Mouse (Mus musculus): ENCODE measurements around the gene Card9. TPM values are rescaled to one million over a fixed set of nuclear protein-coding genes. Genes with fewer than 3 reads are reported as not detected.

The Card9 gene
- total RNA-seq, 2 experiments from 2014 or later: 27.3 to 121 TPM

DNA sequence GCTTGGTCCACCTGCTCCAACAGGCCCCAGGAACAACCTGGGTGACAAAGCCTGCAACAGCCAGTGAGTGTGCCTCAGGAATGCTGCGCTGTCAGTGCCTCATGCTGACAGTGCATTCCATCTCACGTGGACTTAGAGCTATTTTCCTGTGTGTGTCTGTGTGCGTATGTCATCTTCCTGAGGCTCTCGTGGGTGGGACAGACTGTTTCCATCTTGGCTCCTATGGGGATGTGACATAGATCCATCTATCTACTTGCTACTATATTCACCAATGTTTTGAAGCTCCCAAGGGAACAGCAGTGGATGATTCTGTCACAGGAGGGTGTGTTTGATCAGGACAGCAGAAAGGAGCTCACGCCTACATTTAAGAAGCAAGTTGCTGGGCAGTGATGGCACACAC is 48.8 kb downstream of the Card9 start:
- no peak for ATAC-seq (replicated peaks; ENCODE audit: poor library complexity)

DNA sequence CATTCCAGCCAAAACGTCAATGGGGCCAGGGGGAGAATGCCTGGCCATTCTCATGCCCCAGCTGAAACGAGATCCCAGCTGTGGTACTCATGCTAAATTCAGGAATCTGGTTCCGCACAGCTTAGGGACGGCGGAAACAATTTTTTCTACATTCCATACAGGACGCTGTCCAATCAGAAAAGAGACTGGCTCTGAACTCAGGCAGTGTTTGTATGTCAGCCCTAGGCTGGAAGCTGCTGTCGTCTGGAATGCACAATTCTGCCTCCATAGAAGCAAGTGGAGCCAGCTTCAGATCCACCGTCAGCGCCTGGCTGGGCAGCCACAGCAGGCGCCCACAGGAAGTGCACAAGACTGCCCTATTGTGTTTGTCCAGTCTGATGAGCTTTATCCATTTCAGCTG is 51.0 kb downstream of the Card9 start:
- no peak for ATAC-seq (replicated peaks; ENCODE audit: poor library complexity)

DNA sequence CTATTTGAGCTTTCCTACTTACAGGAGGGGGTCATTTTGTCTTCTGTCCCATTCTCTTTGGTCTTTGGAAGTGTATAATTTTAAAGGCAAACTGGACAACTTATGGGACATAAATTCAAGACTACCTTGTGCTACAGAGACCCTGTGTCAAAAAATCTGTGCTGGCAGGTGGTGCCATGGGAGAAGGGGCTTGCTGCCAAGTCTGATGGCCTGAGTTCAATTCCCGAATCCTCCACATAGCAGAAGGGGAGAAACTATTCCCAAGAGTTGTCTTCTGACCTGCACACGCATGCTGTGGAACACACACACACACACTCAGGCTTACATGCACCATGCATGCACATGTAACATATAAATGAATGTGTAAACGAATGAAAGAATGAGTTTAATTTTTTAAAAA is 54.0 kb downstream of the Card9 start:
- no peak for ATAC-seq (replicated peaks; ENCODE audit: poor library complexity)

DNA sequence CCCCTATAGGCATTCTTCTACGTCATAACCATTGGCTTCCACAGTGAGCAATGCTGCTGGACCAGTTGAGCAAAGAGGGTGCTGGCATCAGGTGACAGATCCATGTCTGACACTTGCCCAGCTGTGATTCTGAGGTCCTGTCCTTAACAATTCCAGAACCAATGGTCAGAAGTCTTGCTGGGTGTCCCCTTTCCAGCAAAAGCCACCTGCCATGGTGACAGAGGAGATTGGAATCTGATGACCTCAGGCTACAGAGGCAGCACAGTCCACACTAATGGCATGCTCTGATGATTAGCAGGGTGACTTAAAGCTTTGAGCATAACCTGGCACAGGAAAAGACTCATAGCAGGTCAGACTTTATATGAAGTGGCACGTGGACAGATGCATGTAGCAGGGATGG is 55.2 kb downstream of the Card9 start:
- no peak for ATAC-seq (replicated peaks; ENCODE audit: poor library complexity)

DNA sequence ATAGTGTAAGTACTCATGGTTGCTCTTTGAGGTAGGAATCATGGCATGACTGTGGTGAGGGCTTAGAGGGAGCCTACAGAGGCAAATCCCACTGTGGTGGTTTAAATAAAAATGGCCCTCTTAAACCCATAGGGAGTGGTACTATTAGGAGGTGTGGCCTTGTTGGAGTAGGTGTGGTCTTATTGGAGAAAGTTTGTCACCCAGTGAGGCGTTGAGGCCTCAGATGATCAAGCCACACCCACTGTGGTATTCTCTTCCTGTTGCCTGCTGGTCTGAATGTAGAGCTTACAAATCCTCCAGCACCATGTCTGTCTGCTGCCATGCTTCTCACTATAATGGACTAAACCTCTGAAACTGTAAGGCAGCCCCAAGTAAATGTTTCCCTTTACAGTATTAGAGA is 56.0 kb downstream of the Card9 start:
- ATAC-seq (replicated peaks; ENCODE audit: poor library complexity): no peak

Other genes starting within 250 kb of the Card9 start
- gene Nacc2, start 237.7 kb downstream of the Card9 start, total RNA-seq (2015): 1.1 and 1.2 TPM in 2 replicates
- gene Nacc2, start 237.7 kb downstream of the Card9 start, total RNA-seq (2017): 0.67 and 1.2 TPM in 2 replicates
- not detected in 2 replicates for gene Lhx3, start 152.6 kb downstream of the Card9 start, total RNA-seq (2015)
- gene Lhx3, start 152.6 kb downstream of the Card9 start, total RNA-seq (2017): not detected in 2 replicates
- 6.9 and 10.3 TPM in 2 replicates for gene Qsox2, start 123.4 kb downstream of the Card9 start, total RNA-seq (2015)
- gene Qsox2, start 123.4 kb downstream of the Card9 start, total RNA-seq (2017): 5.3 and 5.9 TPM in 2 replicates
- gene Ccdc187, start 66.4 kb downstream of the Card9 start, total RNA-seq (2015): not detected in 2 replicates
- gene Ccdc187, start 66.4 kb downstream of the Card9 start, total RNA-seq (2017): not detected in 2 replicates
- gene Gpsm1, start 45.4 kb downstream of the Card9 start, total RNA-seq (2015): 6.7 and 7.1 TPM in 2 replicates
- gene Gpsm1, start 45.4 kb downstream of the Card9 start, total RNA-seq (2017): 7.4 and 11.9 TPM in 2 replicates
- gene Dnlz, start 8.8 kb downstream of the Card9 start, total RNA-seq (2015): 6.4 and 6.8 TPM in 2 replicates
- gene Dnlz, start 8.8 kb downstream of the Card9 start, total RNA-seq (2017): 5.8 and 6.9 TPM in 2 replicates
- 15.6 and 23.2 TPM in 2 replicates for gene Snapc4, start 19.7 kb upstream of the Card9 start, total RNA-seq (2015)
- 35.6 and 41.8 TPM in 2 replicates for gene Snapc4, start 19.7 kb upstream of the Card9 start, total RNA-seq (2017)
- gene Entr1, start 28.4 kb upstream of the Card9 start, total RNA-seq (2015): 44.4 and 53.5 TPM in 2 replicates
- 33.6 and 37.9 TPM in 2 replicates for gene Entr1, start 28.4 kb upstream of the Card9 start, total RNA-seq (2017)
- gene Pmpca, start 28.4 kb upstream of the Card9 start, total RNA-seq (2015): 36.7 and 50.1 TPM in 2 replicates
- gene Pmpca, start 28.4 kb upstream of the Card9 start, total RNA-seq (2017): 52.8 and 62.4 TPM in 2 replicates
- 13.5 and 13.9 TPM in 2 replicates for gene Inpp5e, start 48.3 kb upstream of the Card9 start, total RNA-seq (2015)
- 5.3 and 7.1 TPM in 2 replicates for gene Inpp5e, start 48.3 kb upstream of the Card9 start, total RNA-seq (2017)
- 33.9 and 48.3 TPM in 2 replicates for gene Sec16a, start 84.3 kb upstream of the Card9 start, total RNA-seq (2015)
- 23.9 and 29.7 TPM in 2 replicates for gene Sec16a, start 84.3 kb upstream of the Card9 start, total RNA-seq (2017)
- gene Notch1, start 155.7 kb upstream of the Card9 start, total RNA-seq (2015): 15.5 and 19.0 TPM in 2 replicates
- gene Notch1, start 155.7 kb upstream of the Card9 start, total RNA-seq (2017): 8.8 and 9.3 TPM in 2 replicates
- 29.9 and 58.3 TPM in 2 replicates for gene Egfl7, start 219.1 kb upstream of the Card9 start, total RNA-seq (2015)
- gene Egfl7, start 219.1 kb upstream of the Card9 start, total RNA-seq (2017): 24.6 and 24.9 TPM in 2 replicates
- gene Gm20532, start 225.7 kb upstream of the Card9 start, total RNA-seq (2015): not detected in 2 replicates
- not detected in 2 replicates for gene Gm20532, start 225.7 kb upstream of the Card9 start, total RNA-seq (2017)
- gene Agpat2, start 243.5 kb upstream of the Card9 start, total RNA-seq (2015): 47.8 and 50.3 TPM in 2 replicates
- 43.5 and 52.3 TPM in 2 replicates for gene Agpat2, start 243.5 kb upstream of the Card9 start, total RNA-seq (2017)